Mouse (Mus musculus): ENCODE measurements around the gene Myo6.

Gene Myo6

GRCm38 (mm10) chr9:80184138-80184537 lies 19.3 kb downstream of the Myo6 start:
- DNase-seq = no peak

GRCm38 (mm10) chr9:80185737-80186136 lies 20.9 kb downstream of the Myo6 start:
- DNase-seq = no peak

- no peak for DNase-seq
These were observed 21.9 kb downstream of the Myo6 start for GRCm38 (mm10) chr9:80186693-80187092.

- no peak for DNase-seq
These were observed 23.6 kb downstream of the Myo6 start for GRCm38 (mm10) chr9:80188324-80188893.

- DNase-seq = no peak
These were observed 26.4 kb downstream of the Myo6 start for GRCm38 (mm10) chr9:80191240-80191639.

GRCm38 (mm10) chr9:80192324-80192723 lies 27.5 kb downstream of the Myo6 start:
- no peak for DNase-seq

- DNase-seq = no peak
These were observed 29.6 kb downstream of the Myo6 start for GRCm38 (mm10) chr9:80194446-80194845.

GRCm38 (mm10) chr9:80196161-80196560 lies 31.3 kb downstream of the Myo6 start:
- no peak for DNase-seq

- DNase-seq = no peak
These were observed 32.4 kb downstream of the Myo6 start for GRCm38 (mm10) chr9:80197233-80197632.

GRCm38 (mm10) chr9:80200855-80201254 lies 36.0 kb downstream of the Myo6 start:
- DNase-seq = no peak

- no peak for DNase-seq
These were observed 37.7 kb downstream of the Myo6 start for GRCm38 (mm10) chr9:80202374-80203060.

- DNase-seq = no peak
These were observed 43.9 kb downstream of the Myo6 start for GRCm38 (mm10) chr9:80208681-80209080.

GRCm38 (mm10) chr9:80209459-80209858 lies 44.6 kb downstream of the Myo6 start:
- no peak for DNase-seq

GRCm38 (mm10) chr9:80210096-80210495 lies 45.3 kb downstream of the Myo6 start:
- DNase-seq = no peak

GRCm38 (mm10) chr9:80213428-80213827 lies 48.6 kb downstream of the Myo6 start:
- no peak for DNase-seq

GRCm38 (mm10) chr9:80215502-80215901 lies 50.7 kb downstream of the Myo6 start:
- DNase-seq = no peak

- DNase-seq = no peak
These were observed 52.1 kb downstream of the Myo6 start for GRCm38 (mm10) chr9:80216786-80217501.

GRCm38 (mm10) chr9:80218718-80219117 lies 53.9 kb downstream of the Myo6 start:
- no peak for DNase-seq

- DNase-seq = no peak
These were observed 59.3 kb downstream of the Myo6 start for GRCm38 (mm10) chr9:80223989-80224635.

- DNase-seq = no peak
These were observed 61.9 kb downstream of the Myo6 start for GRCm38 (mm10) chr9:80226579-80227325.

GRCm38 (mm10) chr9:80233831-80234455 lies 69.1 kb downstream of the Myo6 start:
- DNase-seq = no peak

GRCm38 (mm10) chr9:80237184-80237799 lies 72.5 kb downstream of the Myo6 start:
- DNase-seq = no peak

Measured in thymus, postnatal 4 days (tissue).